22 mouse cellular contexts compared by ENCODE assay signal in genomic region chr6:135646177-135646576, GRCm38 (mm10).
DNase-seq lines count a peak whose midpoint lies in the region; ATAC-seq and TF ChIP-seq lines count a peak whose summit lies in the region.
"Had no signal": no experiment of that assay in that cellular context is flagged by ENCODE, and none has a peak within 500 bp of the region (broad histone marks: within the 10 kb centered on the region; RNA-seq: fewer than 3 reads in every experiment).

No protein-coding gene starts in this region.

- ATAC-seq in midbrain, embryonic 14.5 days (ENCODE audit: low FRiP score, low TSS enrichment) = no peak
- ATAC-seq: forebrain, embryonic 16.5 days; intestine, embryonic 15.5 days; liver, postnatal 0 days; midbrain, embryonic 15.5 days had no signal

- H3K27ac ChIP-seq in gastrocnemius, adult 2 months = no peak overlapping the region
- no peak overlapping the region for H3K27ac ChIP-seq in layer of hippocampus, adult 2 months
- no peak overlapping the region for H3K27ac ChIP-seq in midbrain, embryonic 14.5 days (replicated peaks; ENCODE audit: low read depth, low read length)
- H3K27ac ChIP-seq: heart, embryonic 13.5 days; hindbrain, embryonic 15.5 days; intestine, embryonic 15.5 days; limb, embryonic 15.5 days; midbrain, embryonic 15.5 days; neural tube, embryonic 15.5 days had no signal

- peaks cover 10% of the 10 kb centered on the region; the same call in 1 of the 2 replicates for H3K9me3 ChIP-seq in E14TG2a.4 (ENCODE audit: low read length)
- H3K9me3 ChIP-seq in midbrain, embryonic 14.5 days (ENCODE audit: control insufficient read depth, low read length) = peaks cover 3% of the 10 kb centered on the region; the same call in 1 of the 2 replicates
- H3K9me3 ChIP-seq: hindbrain, embryonic 15.5 days; intestine, embryonic 15.5 days; limb, embryonic 15.5 days; midbrain, embryonic 15.5 days; neural tube, embryonic 15.5 days had no signal

- no peak overlapping the region for H3K4me3 ChIP-seq in gastrocnemius, adult 2 months
- no peak overlapping the region for H3K4me3 ChIP-seq in layer of hippocampus, adult 2 months
- no peak overlapping the region for H3K4me3 ChIP-seq in E14TG2a.4 (replicated peaks; ENCODE audit: low read length)
- no peak overlapping the region for H3K4me3 ChIP-seq in midbrain, embryonic 14.5 days (replicated peaks; ENCODE audit: low read depth, low read length)
- H3K4me3 ChIP-seq: heart, embryonic 13.5 days; hindbrain, embryonic 15.5 days; intestine, embryonic 15.5 days; limb, embryonic 15.5 days; megakaryocyte, embryonic 14.5 days; midbrain, embryonic 15.5 days; neural tube, embryonic 15.5 days had no signal

- WGBS in midbrain, embryonic 14.5 days = 62% methylated on average over 1 of the region's 1 CpGs

- H3K9ac ChIP-seq in midbrain, embryonic 14.5 days (replicated peaks; ENCODE audit: low read length) = no peak overlapping the region
- H3K9ac ChIP-seq: heart, embryonic 13.5 days; hindbrain, embryonic 15.5 days; intestine, embryonic 15.5 days; limb, embryonic 15.5 days; liver, postnatal 0 days; midbrain, embryonic 15.5 days; neural tube, embryonic 15.5 days had no signal

- no peaks in the 10 kb centered on the region for H3K27me3 ChIP-seq in E14TG2a.4 (ENCODE audit: insufficient read depth, low read length)
- no peaks in the 10 kb centered on the region for H3K27me3 ChIP-seq in midbrain, embryonic 14.5 days (ENCODE audit: control insufficient read depth, insufficient read depth, low read length)
- H3K27me3 ChIP-seq: heart, embryonic 13.5 days; hindbrain, embryonic 15.5 days; intestine, embryonic 15.5 days; limb, embryonic 15.5 days; megakaryocyte, embryonic 14.5 days; midbrain, embryonic 15.5 days; neural tube, embryonic 15.5 days had no signal

- H3K4me2 ChIP-seq in midbrain, embryonic 14.5 days (ENCODE audit: low read length) = no peak overlapping the region
- H3K4me2 ChIP-seq: heart, embryonic 13.5 days; hindbrain, embryonic 15.5 days; intestine, embryonic 15.5 days; limb, embryonic 15.5 days; midbrain, embryonic 15.5 days; neural tube, embryonic 15.5 days had no signal

- peak; percentile 53 for TF ChIP-seq CTCF in gastrocnemius, adult 2 months (IDR thresholded peaks at IDR 0.05)
- peak; percentile 59 for TF ChIP-seq CTCF in layer of hippocampus, adult 2 months (conservative IDR thresholded peaks at IDR 0.05)
- peak; percentile 44 for TF ChIP-seq CTCF in E14TG2a.4 (conservative IDR thresholded peaks at IDR 0.05; ENCODE audit: low read length)

- intact Hi-C loops in gastrocnemius, adult 2 months (cut with DNase I) = loop anchor here (2.0 kb wide), 1 partner anchor 201 kb away; no protein-coding TSS in a partner anchor
- intact Hi-C loops in gastrocnemius, postnatal 14 days (cut with DNase I; ENCODE audit: low total_unique reads) = loop anchor here (5.0 kb wide), 1 partner anchor 204 kb away; no protein-coding TSS in a partner anchor

- DNase-seq in gastrocnemius, adult 2 months = no peak
- DNase-seq in gastrocnemius, postnatal 14 days = no peak
- no peak for DNase-seq in layer of hippocampus, adult 2 months (ENCODE audit: low spot score in 2 of 2)
- DNase-seq in layer of hippocampus, postnatal 36 days = no peak
- DNase-seq in ZHBTc4 (ENCODE audit: low read depth, low spot score) = peak; percentile 67
- no peak for DNase-seq in midbrain, embryonic 14.5 days
- DNase-seq: cerebellum, adult 11 months; cerebellum, postnatal 14 days; embryo, embryonic 11 days; heart, adult 11 months; liver, postnatal 0 days; lung, postnatal 14 days had no signal

- no peaks in the 10 kb centered on the region for H3K36me3 ChIP-seq in E14TG2a.4 (ENCODE audit: insufficient read depth, low read length)
- H3K36me3 ChIP-seq in midbrain, embryonic 14.5 days (ENCODE audit: control insufficient read depth, insufficient read depth, low read length) = no peaks in the 10 kb centered on the region
- H3K36me3 ChIP-seq: G1E; heart, embryonic 13.5 days; hindbrain, embryonic 15.5 days; intestine, embryonic 15.5 days; limb, embryonic 15.5 days; midbrain, embryonic 15.5 days; neural tube, embryonic 15.5 days had no signal

- H3K4me1 ChIP-seq in E14TG2a.4 (replicated peaks; ENCODE audit: low read depth, low read length) = peaks cover 6% of the 10 kb centered on the region; the same call in 1 of the 2 replicates
- H3K4me1 ChIP-seq in midbrain, embryonic 14.5 days (ENCODE audit: control insufficient read depth, insufficient read depth, low read length) = no peaks in the 10 kb centered on the region
- H3K4me1 ChIP-seq: heart, embryonic 13.5 days; hindbrain, embryonic 15.5 days; intestine, embryonic 15.5 days; limb, embryonic 15.5 days; midbrain, embryonic 15.5 days; neural tube, embryonic 15.5 days had no signal
